Mouse (Mus musculus) hindbrain, embryonic 14.5 days (tissue): ENCODE measurements around the gene Poc1b. TPM values are rescaled to one million over a fixed set of nuclear protein-coding genes. Genes with fewer than 3 reads are reported as not detected.

Experiments used
- ATAC-seq: fragments of 200-750 bp; cut with Nextera tagmentation; 2 replicates; pipeline ENCODE4 v1.8.0; 2017; ENCODE audit warnings: moderate number of reproducible peaks, mild to moderate bottlenecking, moderate TSS enrichment, moderate library complexity; ENCODE audit not compliant: low FRiP score
- DNase-seq: peaks from one replicate; pipeline ENCODE4 v3.0.0-alpha.2; 2015; ENCODE audit warnings: low spot score
- H3K27ac ChIP-seq: fragments of 300-500 bp; sonication (generic); 2 replicates; pipeline ENCODE4 v1.5.1; 2014; ENCODE audit warnings: mild to moderate bottlenecking, moderate library complexity
- H3K27me3 ChIP-seq: fragments of 300-500 bp; sonication (generic); 2 replicates; pipeline ENCODE4 v1.6.1; 2014; ENCODE audit warnings: mild to moderate bottlenecking, low read length, mixed read lengths; ENCODE audit not compliant: control insufficient read depth, insufficient read depth
- H3K36me3 ChIP-seq: fragments of 300-500 bp; sonication (generic); replicated peaks from 2 replicates; pipeline ENCODE4 v1.6.1; 2014; ENCODE audit not compliant: control insufficient read depth, insufficient read depth
- H3K4me1 ChIP-seq: fragments of 300-500 bp; sonication (generic); replicated peaks from 2 replicates; pipeline ENCODE4 v1.6.1; 2014; ENCODE audit warnings: antibody characterized with exemption, low read length, mixed read lengths; ENCODE audit not compliant: control insufficient read depth, insufficient read depth
- H3K4me2 ChIP-seq: fragments of 300-500 bp; sonication (generic); replicated peaks from 2 replicates; pipeline ENCODE4 v1.6.1; 2014; ENCODE audit warnings: mild to moderate bottlenecking, moderate library complexity
- H3K4me3 ChIP-seq: fragments of 300-500 bp; sonication (generic); replicated peaks from 2 replicates; pipeline ENCODE4 v1.5.1; 2014; ENCODE audit warnings: mild to moderate bottlenecking, low read length
- H3K9ac ChIP-seq: fragments of 300-500 bp; sonication (generic); 2 replicates; pipeline ENCODE4 v1.6.1; 2014
- H3K9me3 ChIP-seq: fragments of 300-500 bp; sonication (generic); 2 replicates; pipeline ENCODE4 v1.6.1; 2016; ENCODE audit warnings: low read length; ENCODE audit not compliant: control insufficient read depth
- WGBS: fragments of 180-500 bp; shearing (Covaris S2); extraction: QIAGEN DNeasy Blood & Tissue Kit; methylation state at CpG from one replicate; pipeline ENCODE4 v1.1.7; 2014; 5-methylcytosine and 5-hydroxymethylcytosine counted together
- polyA plus RNA-seq: library from polyadenylated mRNA; unstranded; fragments of >200 nt; fragmentation: Nextera tagmentation; extraction: Ambion mirVana; gene quantifications from 2 replicates; pipeline ENCODE4 v1.2.1, GENCODE M21; 2014

Gene Poc1b
- polyA plus RNA-seq, 1 experiment from 2014 or later = 12.5 TPM

DNA sequence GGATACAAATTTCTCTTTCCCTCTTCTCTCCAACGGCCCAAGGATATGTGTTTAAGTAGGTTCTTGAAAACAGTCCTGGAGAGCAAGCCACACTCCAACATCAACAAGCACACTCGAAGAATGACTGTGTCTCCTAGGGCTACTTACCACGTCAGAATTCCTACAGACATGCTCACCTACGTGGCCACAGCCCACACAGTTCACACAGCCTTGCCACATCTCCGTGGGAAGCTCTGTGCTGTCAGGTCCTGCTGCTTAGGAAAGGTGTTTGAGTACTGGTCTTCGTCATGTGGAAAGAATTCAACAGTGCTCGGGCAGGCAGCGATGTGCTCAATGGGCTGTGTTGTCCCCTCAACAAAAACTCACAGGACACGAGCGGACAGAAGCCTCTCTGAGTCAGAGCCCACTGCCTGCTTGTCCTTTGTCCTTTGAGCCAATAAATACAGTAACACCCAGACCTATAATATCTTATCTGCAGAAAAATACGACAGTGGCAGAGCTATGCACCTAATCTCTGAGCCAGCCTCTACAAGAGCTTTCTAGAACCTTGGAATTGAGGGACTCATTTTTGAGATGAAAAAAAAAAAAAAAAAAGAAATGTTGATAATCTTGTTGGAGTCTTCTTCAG, 130.5 kb downstream of the Poc1b start:
- Histone ChIP-seq H3K4me2 (no peak overlapping the region), H3K36me3 (no peaks in the 10 kb centered on the region), H3K4me1 (no peaks in the 10 kb centered on the region), H3K4me3 (no peak overlapping the region), H3K27ac (no peak overlapping the region), H3K27me3 (no peaks in the 10 kb centered on the region), H3K9ac (no peak overlapping the region), H3K9me3 (no peaks in the 10 kb centered on the region; the same call in 1 of the 2 replicates)
- no peak for ATAC-seq
- DNase-seq = no peak
- 82% methylated on average over 11 of the region's 11 CpGs for WGBS

DNA sequence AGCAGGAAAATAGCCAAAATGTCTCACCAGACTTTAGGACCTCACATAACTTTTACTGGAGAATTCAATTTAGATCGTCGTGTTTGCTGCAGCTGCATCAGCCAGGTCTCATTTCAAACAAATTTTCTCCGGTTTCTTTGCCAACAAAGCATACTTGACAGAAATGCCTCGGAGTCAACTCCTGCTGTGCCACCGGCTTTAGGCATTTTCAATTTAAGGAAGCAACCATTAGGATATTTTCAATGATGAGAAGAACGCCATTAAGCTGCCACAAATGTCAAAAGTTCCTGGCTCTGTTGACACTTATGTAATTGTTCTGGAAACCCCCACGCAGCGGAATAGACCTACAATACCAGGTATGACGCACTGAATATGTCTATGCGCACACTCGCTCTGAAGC, 131.7 kb downstream of the Poc1b start:
- 62% methylated on average over 11 of the region's 11 CpGs for WGBS
- DNase-seq (no peak), ATAC-seq (no peak)
- Histone ChIP-seq H3K27me3 (no peaks in the 10 kb centered on the region), H3K4me2 (no peak overlapping the region), H3K4me3 (no peak overlapping the region), H3K9ac (no peak overlapping the region), H3K36me3 (no peaks in the 10 kb centered on the region), H3K9me3 (no peaks in the 10 kb centered on the region; the same call in 1 of the 2 replicates), H3K4me1 (no peaks in the 10 kb centered on the region), H3K27ac (no peak overlapping the region)

DNA sequence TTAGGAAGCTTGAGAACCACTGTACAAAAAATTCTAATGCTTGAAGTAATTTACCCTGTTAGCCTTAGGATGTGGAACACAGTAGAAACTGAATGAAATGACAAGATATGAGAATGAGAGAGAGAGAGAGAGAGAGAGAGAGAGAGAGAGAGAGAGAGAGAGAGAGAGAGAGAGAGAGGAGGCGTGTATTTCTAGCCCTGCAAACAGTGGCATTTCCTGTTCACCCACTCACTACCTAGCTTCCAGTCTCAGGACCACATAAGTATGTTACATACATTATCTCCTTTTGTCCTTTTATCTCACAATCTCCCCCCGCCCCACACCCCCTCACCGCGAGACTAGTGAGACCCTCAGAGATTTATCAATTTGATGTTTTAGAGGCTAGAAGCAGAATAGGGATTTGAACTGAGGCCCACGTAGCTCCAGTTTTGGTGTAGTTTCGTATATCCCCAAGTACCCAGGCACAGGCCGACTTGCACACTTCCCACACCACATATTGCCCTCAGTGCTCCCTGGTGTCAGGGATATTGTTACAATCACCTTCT, 134.5 kb downstream of the Poc1b start:
- Histone ChIP-seq H3K4me3 (no peak overlapping the region), H3K4me2 (no peak overlapping the region), H3K4me1 (no peaks in the 10 kb centered on the region), H3K36me3 (no peaks in the 10 kb centered on the region), H3K27ac (no peak overlapping the region), H3K9me3 (no peaks in the 10 kb centered on the region; the same call in 1 of the 2 replicates), H3K9ac (no peak overlapping the region), H3K27me3 (no peaks in the 10 kb centered on the region)
- ATAC-seq (no peak), DNase-seq (no peak)
- 90% methylated on average over 7 of the region's 7 CpGs for WGBS

DNA sequence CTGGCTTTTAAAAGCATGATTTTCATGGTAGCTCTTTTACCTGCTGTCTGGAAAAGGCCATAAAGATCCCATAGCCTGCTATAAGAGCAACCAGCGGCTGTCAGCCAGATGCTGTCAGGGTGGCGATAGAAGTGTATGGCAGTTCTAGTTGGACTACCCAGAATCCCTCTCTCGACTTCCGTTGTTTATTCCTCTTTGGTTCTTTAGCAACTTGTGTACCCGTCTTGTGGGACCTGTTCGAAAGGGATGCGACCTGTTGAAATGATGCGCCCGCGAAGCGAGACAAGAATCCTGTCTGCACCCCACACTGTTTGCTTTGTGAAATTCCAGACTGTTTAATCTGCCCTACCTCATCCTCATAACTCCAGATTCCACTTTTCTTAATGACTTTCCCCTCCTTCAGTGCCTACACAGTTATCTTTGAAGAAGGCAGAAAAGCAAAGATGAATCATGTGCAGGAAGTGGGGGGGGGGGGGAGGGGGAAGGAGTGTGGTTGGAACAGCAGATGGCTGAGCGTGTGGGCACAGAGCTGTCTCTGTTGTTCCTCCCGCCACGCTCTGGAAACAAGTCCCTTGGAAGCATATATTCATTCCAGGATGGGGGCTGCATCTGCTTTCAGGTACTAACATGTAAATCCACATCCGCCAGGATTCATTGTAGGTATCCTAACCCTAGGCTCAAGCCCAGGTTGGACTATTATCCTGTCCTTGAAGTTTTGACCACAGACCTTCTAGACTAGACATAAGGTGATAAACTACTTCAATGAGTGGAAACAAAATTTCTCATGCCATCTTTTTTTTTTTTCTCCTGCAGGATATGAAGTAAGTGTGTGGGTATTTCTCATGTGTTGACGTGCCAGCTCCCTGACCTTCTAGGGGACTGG, 135.2 kb downstream of the Poc1b start:
- no peaks in the 10 kb centered on the region for H3K36me3 ChIP-seq
- no peak for ATAC-seq
- no peak overlapping the region for H3K4me3 ChIP-seq
- H3K9me3 ChIP-seq = no peaks in the 10 kb centered on the region; the same call in 1 of the 2 replicates
- no peak overlapping the region for H3K27ac ChIP-seq
- no peak overlapping the region for H3K4me2 ChIP-seq
- H3K27me3 ChIP-seq = no peaks in the 10 kb centered on the region
- H3K9ac ChIP-seq = no peak overlapping the region
- H3K4me1 ChIP-seq = no peaks in the 10 kb centered on the region
- 83% methylated on average over 16 of the region's 16 CpGs for WGBS
- no peak for DNase-seq

DNA sequence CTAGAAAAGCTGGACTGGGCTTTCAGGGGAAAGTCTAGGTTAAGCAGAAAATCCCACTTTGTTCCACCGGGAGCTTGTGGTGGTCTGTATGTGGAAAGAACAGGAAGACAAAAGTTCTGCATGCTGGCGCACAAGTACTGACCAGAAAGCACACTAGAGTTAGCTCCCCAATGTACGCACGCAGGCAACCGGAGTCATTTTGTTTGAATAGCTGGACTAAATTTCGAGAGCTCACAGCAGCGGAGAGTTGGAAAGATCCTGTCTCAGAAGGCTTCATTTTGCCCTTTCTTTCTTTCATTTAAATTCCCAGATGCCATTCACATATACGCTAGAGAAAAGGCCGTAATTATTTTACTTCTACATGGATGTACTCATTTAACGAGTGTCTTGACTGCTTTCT, 135.9 kb downstream of the Poc1b start:
- DNase-seq = no peak
- H3K27ac ChIP-seq = no peak overlapping the region
- no peaks in the 10 kb centered on the region; the same call in 1 of the 2 replicates for H3K9me3 ChIP-seq
- no peak overlapping the region for H3K4me3 ChIP-seq
- ATAC-seq = no peak
- H3K27me3 ChIP-seq = no peaks in the 10 kb centered on the region
- H3K9ac ChIP-seq = no peak overlapping the region
- H3K4me1 ChIP-seq = no peaks in the 10 kb centered on the region
- H3K4me2 ChIP-seq = no peak overlapping the region
- H3K36me3 ChIP-seq = no peaks in the 10 kb centered on the region
- 80% methylated on average over 10 of the region's 10 CpGs for WGBS

DNA sequence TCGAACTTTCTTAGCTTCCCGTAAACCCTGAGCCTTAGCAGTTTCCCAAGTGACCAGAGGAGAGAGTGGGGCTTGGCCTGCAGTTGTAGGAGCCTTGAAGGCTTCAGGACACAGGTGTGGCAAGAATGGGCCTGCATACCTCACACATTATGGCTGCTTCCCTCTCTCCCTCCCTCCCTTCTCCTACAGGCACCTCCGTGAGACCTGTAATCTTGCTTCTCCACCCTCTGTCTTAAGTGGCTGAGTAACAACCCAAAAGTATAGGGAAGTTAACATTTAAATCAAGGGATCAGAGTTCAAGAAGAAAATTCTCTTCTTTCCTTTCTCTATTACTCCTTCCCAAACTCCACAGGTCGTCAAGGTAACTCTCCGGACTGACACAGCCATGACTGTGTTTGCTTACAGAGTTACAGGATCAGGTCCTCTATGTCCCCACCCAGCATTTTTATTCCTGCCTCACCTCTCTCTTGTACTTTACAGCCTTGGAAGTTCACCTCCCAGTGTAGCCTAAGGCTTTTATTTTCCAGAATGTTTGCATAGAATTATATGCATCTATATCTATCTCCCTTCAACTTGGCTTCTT, 137.2 kb downstream of the Poc1b start:
- no peaks in the 10 kb centered on the region for H3K4me1 ChIP-seq
- ATAC-seq = no peak
- no peak overlapping the region for H3K4me2 ChIP-seq
- H3K9ac ChIP-seq = no peak overlapping the region
- H3K27ac ChIP-seq = no peak overlapping the region
- no peak overlapping the region for H3K4me3 ChIP-seq
- no peaks in the 10 kb centered on the region for H3K27me3 ChIP-seq
- H3K36me3 ChIP-seq = no peaks in the 10 kb centered on the region
- 81% methylated on average over 5 of the region's 5 CpGs for WGBS
- no peaks in the 10 kb centered on the region; the same call in 1 of the 2 replicates for H3K9me3 ChIP-seq
- no peak for DNase-seq

DNA sequence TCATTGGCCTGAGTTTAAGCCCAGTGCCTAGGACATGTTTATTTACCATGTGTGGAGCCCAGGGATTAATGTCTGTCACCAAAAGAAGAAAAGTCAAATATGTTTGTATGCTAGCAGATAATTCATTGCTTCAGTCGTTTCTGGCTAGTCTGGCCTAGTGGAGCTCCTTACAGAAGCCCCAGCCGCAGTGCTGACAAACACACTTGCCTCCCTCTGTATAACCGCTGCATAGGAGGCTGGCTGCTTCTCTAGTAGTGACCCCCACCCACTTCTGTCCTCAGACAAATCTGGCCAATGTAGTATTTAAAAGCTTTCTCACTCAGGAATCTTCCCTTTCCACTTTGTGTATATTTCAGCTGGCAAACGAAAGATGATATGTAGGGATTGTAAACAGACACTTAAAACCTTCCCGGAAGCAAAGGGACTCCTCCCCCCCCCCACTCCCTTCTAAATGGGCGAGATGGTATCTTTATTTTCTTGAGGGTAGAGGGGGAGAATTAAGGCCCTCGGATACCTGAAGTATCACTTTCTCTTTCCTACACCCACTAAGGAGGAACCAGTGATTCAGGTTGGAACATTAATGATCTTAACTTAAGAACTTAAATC, 137.9 kb downstream of the Poc1b start:
- Histone ChIP-seq H3K4me3 (no peak overlapping the region), H3K4me2 (no peak overlapping the region), H3K4me1 (no peaks in the 10 kb centered on the region), H3K27me3 (no peaks in the 10 kb centered on the region), H3K36me3 (no peaks in the 10 kb centered on the region), H3K27ac (no peak overlapping the region), H3K9me3 (no peaks in the 10 kb centered on the region; the same call in 1 of the 2 replicates), H3K9ac (no peak overlapping the region)
- DNase-seq = no peak
- no peak for ATAC-seq
- 70% methylated on average over 7 of the region's 7 CpGs for WGBS

DNA sequence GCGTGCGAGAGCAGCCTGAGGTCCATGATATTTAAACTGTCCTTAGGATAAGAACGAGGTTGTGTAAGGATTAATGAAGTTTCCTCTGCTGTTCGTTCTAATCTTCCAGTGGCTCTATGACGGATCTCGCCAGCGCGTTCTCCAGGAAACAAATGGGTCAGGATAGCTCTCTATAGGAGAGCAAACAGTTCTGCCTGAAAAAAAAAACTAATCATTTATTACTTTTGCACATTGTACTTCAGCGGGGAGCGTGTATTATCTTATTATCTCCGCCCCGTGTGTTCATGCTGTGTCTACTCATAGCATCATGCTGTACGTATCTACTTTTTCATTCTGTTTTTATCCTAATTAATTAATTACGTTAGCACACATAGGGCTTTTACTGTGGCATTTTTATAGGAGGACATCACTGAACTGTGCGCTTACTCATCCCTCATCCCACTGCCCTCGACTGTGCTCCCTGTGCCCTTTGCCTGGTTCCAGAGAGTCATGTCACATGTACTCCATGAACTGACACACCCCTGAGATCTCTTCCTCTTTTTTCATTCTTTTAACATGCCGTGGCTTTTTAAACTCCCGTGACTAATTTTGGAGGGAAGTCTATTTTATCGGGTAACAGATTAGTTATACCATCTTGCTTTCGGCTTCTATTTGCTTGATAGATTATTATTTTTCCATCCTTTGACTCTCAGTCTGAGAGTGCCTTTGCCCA, 140.1 kb downstream of the Poc1b start:
- peak; percentile 24; the same call in 1 of the 2 replicates for ATAC-seq
- H3K27me3 ChIP-seq = no peaks in the 10 kb centered on the region
- H3K4me2 ChIP-seq = peak overlapping the region; percentile 33
- WGBS = 63% methylated on average over 20 of the region's 20 CpGs
- H3K9me3 ChIP-seq = no peaks in the 10 kb centered on the region
- no peak overlapping the region for H3K9ac ChIP-seq
- H3K36me3 ChIP-seq = no peaks in the 10 kb centered on the region
- no peak for DNase-seq
- no peaks in the 10 kb centered on the region for H3K4me1 ChIP-seq
- peak overlapping the region; percentile 9; the same call in 1 of the 2 replicates for H3K4me3 ChIP-seq
- no peak overlapping the region for H3K27ac ChIP-seq
